Mouse (Mus musculus): Measurements from ENCODE around the gene Gng13. TPM values are rescaled to one million over a fixed set of nuclear protein-coding genes. Genes with fewer than 3 reads are reported as not detected.
A peak's percentile ranks its signal among the peaks of the same experiment; 100 is the strongest.

Gng13 gene
- polyA plus RNA-seq (2015; fragmentation: Nextera tagmentation; extraction: Ambion mirVana): 5.8 and 10.3 TPM in 2 replicates

- H3K36me3 ChIP-seq: peaks cover 33% of the 10 kb centered on the region
- H3K9ac ChIP-seq: peak within 1 kb of the TSS; percentile 69
- peaks cover 36% of the 10 kb centered on the region for H3K27me3 ChIP-seq
- H3K4me2 ChIP-seq: peak within 1 kb of the TSS; percentile 78
- peak within 1 kb of the TSS; percentile 45 for H3K4me3 ChIP-seq
- peaks cover 20% of the 10 kb centered on the region for H3K4me1 ChIP-seq
- H3K27ac ChIP-seq: no peak within 1 kb of the TSS
- 1% methylated on average over 45 of the region's 45 CpGs for WGBS
- no peaks in the 10 kb centered on the region for H3K9me3 ChIP-seq
- ATAC-seq (ENCODE audit: insufficient number of reproducible peaks, insufficient read depth, low FRiP score, low TSS enrichment, low read depth): no peak
Observed at GRCm38 (mm10) chr17:25716711-25717637, at the start of gene Gng13. TSS of gene Gng13 (plus strand) at chr17:25717171.

GRCm38 (mm10) chr17:25668481-25669055 lies 48.4 kb upstream of the Gng13 start:
- WGBS: 80% methylated on average over 7 of the region's 7 CpGs
- H3K4me2 ChIP-seq: no peak overlapping the region
- H3K9me3 ChIP-seq: no peaks in the 10 kb centered on the region
- no peaks in the 10 kb centered on the region for H3K27me3 ChIP-seq
- ATAC-seq (ENCODE audit: insufficient number of reproducible peaks, insufficient read depth, low FRiP score, low TSS enrichment, low read depth): no peak
- H3K4me3 ChIP-seq: no peak overlapping the region
- peaks cover 18% of the 10 kb centered on the region for H3K4me1 ChIP-seq
- no peaks in the 10 kb centered on the region for H3K36me3 ChIP-seq
- no peak overlapping the region for H3K27ac ChIP-seq
- H3K9ac ChIP-seq: no peak overlapping the region

- H3K27me3 ChIP-seq: no peaks in the 10 kb centered on the region
- H3K4me3 ChIP-seq: no peak overlapping the region
- H3K36me3 ChIP-seq: no peaks in the 10 kb centered on the region
- peaks cover 3% of the 10 kb centered on the region; the same call in 1 of the 2 replicates for H3K9me3 ChIP-seq
- no peak overlapping the region for H3K4me2 ChIP-seq
- ATAC-seq (ENCODE audit: insufficient number of reproducible peaks, insufficient read depth, low FRiP score, low TSS enrichment, low read depth): no peak
- peaks cover 13% of the 10 kb centered on the region for H3K4me1 ChIP-seq
- no peak overlapping the region for H3K9ac ChIP-seq
- no peak overlapping the region for H3K27ac ChIP-seq
Observed at GRCm38 (mm10) chr17:25672982-25673381, 44.0 kb upstream of the Gng13 start.

- no peak for ATAC-seq (ENCODE audit: insufficient number of reproducible peaks, insufficient read depth, low FRiP score, low TSS enrichment, low read depth)
- no peak overlapping the region for H3K4me2 ChIP-seq
- peaks cover 18% of the 10 kb centered on the region for H3K4me1 ChIP-seq
- H3K4me3 ChIP-seq: no peak overlapping the region
- H3K9ac ChIP-seq: no peak overlapping the region
- 40% methylated on average over 6 of the region's 6 CpGs for WGBS
- no peaks in the 10 kb centered on the region for H3K36me3 ChIP-seq
- H3K9me3 ChIP-seq: peaks cover 3% of the 10 kb centered on the region; the same call in 1 of the 2 replicates
- H3K27me3 ChIP-seq: no peaks in the 10 kb centered on the region
- peak overlapping the region; percentile 62 for H3K27ac ChIP-seq
Observed at GRCm38 (mm10) chr17:25677969-25678368, 39.0 kb upstream of the Gng13 start.

GRCm38 (mm10) chr17:25679818-25680217 lies 37.2 kb upstream of the Gng13 start:
- Histone ChIP-seq H3K27me3 (no peaks in the 10 kb centered on the region), H3K36me3 (no peaks in the 10 kb centered on the region), H3K27ac (no peak overlapping the region), H3K9ac (no peak overlapping the region), H3K9me3 (peaks cover 3% of the 10 kb centered on the region; the same call in 1 of the 2 replicates), H3K4me2 (no peak overlapping the region), H3K4me3 (no peak overlapping the region), H3K4me1 (peaks cover 18% of the 10 kb centered on the region)
- no peak for ATAC-seq (ENCODE audit: insufficient number of reproducible peaks, insufficient read depth, low FRiP score, low TSS enrichment, low read depth)
- WGBS: 17% methylated on average over 5 of the region's 5 CpGs

- peaks cover 23% of the 10 kb centered on the region for H3K4me1 ChIP-seq
- H3K27me3 ChIP-seq: no peaks in the 10 kb centered on the region; the same call in 1 of the 2 replicates
- ATAC-seq (ENCODE audit: insufficient number of reproducible peaks, insufficient read depth, low FRiP score, low TSS enrichment, low read depth): no peak
- no peak overlapping the region for H3K4me2 ChIP-seq
- H3K9ac ChIP-seq: no peak overlapping the region
- no peak overlapping the region for H3K27ac ChIP-seq
- no peaks in the 10 kb centered on the region for H3K36me3 ChIP-seq
- H3K4me3 ChIP-seq: no peak overlapping the region
- WGBS: 60% methylated on average over 4 of the region's 4 CpGs
- H3K9me3 ChIP-seq: no peaks in the 10 kb centered on the region
Observed at GRCm38 (mm10) chr17:25681636-25682035, 35.3 kb upstream of the Gng13 start.

- no peaks in the 10 kb centered on the region for H3K9me3 ChIP-seq
- H3K4me3 ChIP-seq: no peak overlapping the region
- no peaks in the 10 kb centered on the region for H3K36me3 ChIP-seq
- H3K27me3 ChIP-seq: no peaks in the 10 kb centered on the region; the same call in 1 of the 2 replicates
- peaks cover 16% of the 10 kb centered on the region for H3K4me1 ChIP-seq
- WGBS: 48% methylated on average over 7 of the region's 7 CpGs
- no peak overlapping the region for H3K9ac ChIP-seq
- ATAC-seq (ENCODE audit: insufficient number of reproducible peaks, insufficient read depth, low FRiP score, low TSS enrichment, low read depth): no peak
- no peak overlapping the region for H3K27ac ChIP-seq
- no peak overlapping the region for H3K4me2 ChIP-seq
Observed at GRCm38 (mm10) chr17:25686323-25686722, 30.6 kb upstream of the Gng13 start.

GRCm38 (mm10) chr17:25688922-25689321 lies 28.0 kb upstream of the Gng13 start:
- no peak overlapping the region for H3K4me2 ChIP-seq
- H3K9ac ChIP-seq: no peak overlapping the region
- no peak overlapping the region for H3K27ac ChIP-seq
- H3K4me3 ChIP-seq: no peak overlapping the region
- no peaks in the 10 kb centered on the region; the same call in 1 of the 2 replicates for H3K27me3 ChIP-seq
- WGBS: 65% methylated on average over 4 of the region's 4 CpGs
- peaks cover 11% of the 10 kb centered on the region for H3K4me1 ChIP-seq
- no peak for ATAC-seq (ENCODE audit: insufficient number of reproducible peaks, insufficient read depth, low FRiP score, low TSS enrichment, low read depth)
- H3K36me3 ChIP-seq: no peaks in the 10 kb centered on the region
- no peaks in the 10 kb centered on the region for H3K9me3 ChIP-seq

- WGBS: 14% methylated on average over 1 of the region's 1 CpGs
- Histone ChIP-seq H3K4me3 (no peak overlapping the region), H3K9ac (no peak overlapping the region), H3K27ac (no peak overlapping the region), H3K4me2 (no peak overlapping the region), H3K4me1 (peaks cover 8% of the 10 kb centered on the region), H3K27me3 (no peaks in the 10 kb centered on the region), H3K9me3 (no peaks in the 10 kb centered on the region), H3K36me3 (no peaks in the 10 kb centered on the region)
- ATAC-seq (ENCODE audit: insufficient number of reproducible peaks, insufficient read depth, low FRiP score, low TSS enrichment, low read depth): no peak
Observed at GRCm38 (mm10) chr17:25696263-25696662, 20.7 kb upstream of the Gng13 start.

- ATAC-seq (ENCODE audit: insufficient number of reproducible peaks, insufficient read depth, low FRiP score, low TSS enrichment, low read depth): no peak
- no peaks in the 10 kb centered on the region for H3K36me3 ChIP-seq
- H3K27ac ChIP-seq: no peak overlapping the region
- H3K4me3 ChIP-seq: no peak overlapping the region
- WGBS: 8% methylated on average over 7 of the region's 7 CpGs
- no peak overlapping the region for H3K4me2 ChIP-seq
- no peaks in the 10 kb centered on the region for H3K27me3 ChIP-seq
- H3K4me1 ChIP-seq: peaks cover 8% of the 10 kb centered on the region
- no peaks in the 10 kb centered on the region for H3K9me3 ChIP-seq
- H3K9ac ChIP-seq: no peak overlapping the region
Observed at GRCm38 (mm10) chr17:25698446-25698845, 18.5 kb upstream of the Gng13 start.

GRCm38 (mm10) chr17:25700863-25701496 lies 16.0 kb upstream of the Gng13 start:
- no peaks in the 10 kb centered on the region for H3K27me3 ChIP-seq
- no peak overlapping the region for H3K4me2 ChIP-seq
- H3K4me1 ChIP-seq: peaks cover 8% of the 10 kb centered on the region
- H3K36me3 ChIP-seq: no peaks in the 10 kb centered on the region
- no peaks in the 10 kb centered on the region for H3K9me3 ChIP-seq
- WGBS: 57% methylated on average over 9 of the region's 9 CpGs
- ATAC-seq (ENCODE audit: insufficient number of reproducible peaks, insufficient read depth, low FRiP score, low TSS enrichment, low read depth): no peak
- no peak overlapping the region for H3K27ac ChIP-seq
- no peak overlapping the region for H3K9ac ChIP-seq
- H3K4me3 ChIP-seq: no peak overlapping the region

All from embryonic facial prominence, embryonic 13.5 days (tissue).